Mouse (Mus musculus) midbrain, embryonic 12.5 days (tissue): ENCODE measurements at regions not wholly inside any gene's neighbourhood (a gene's known extent, or its start where the extent isn't known, plus 50 kb on each side); places are given as distances from the start of the nearest gene placed in this dataset.
A peak's percentile ranks its signal among the peaks of the same experiment; 100 is the strongest.
"Not testable (repeated sequence)": the region's sequence is repeated elsewhere in the genome, so short reads cannot be mapped to it uniquely, and the experiment has no call there.

Experiments used
- ATAC-seq: fragments of 200-750 bp; cut with Nextera tagmentation; 2 replicates; pipeline ENCODE4 v1.8.0; 2017; ENCODE audit warnings: low read depth, moderate TSS enrichment, moderate library complexity; ENCODE audit not compliant: low FRiP score
- H3K27ac ChIP-seq: fragments of 300-500 bp; sonication (generic); replicated peaks from 2 replicates; pipeline ENCODE4 v1.5.1; 2016; ENCODE audit warnings: mild to moderate bottlenecking
- H3K27me3 ChIP-seq: fragments of 300-500 bp; sonication (generic); 2 replicates; pipeline ENCODE4 v1.6.1; 2016; ENCODE audit warnings: mild to moderate bottlenecking
- H3K36me3 ChIP-seq: fragments of 300-500 bp; sonication (generic); 2 replicates; pipeline ENCODE4 v1.6.1; 2016
- H3K4me1 ChIP-seq: fragments of 300-500 bp; sonication (generic); 2 replicates; pipeline ENCODE4 v1.6.1; 2016
- H3K4me2 ChIP-seq: fragments of 300-500 bp; sonication (generic); replicated peaks from 2 replicates; pipeline ENCODE4 v1.6.1; 2016; ENCODE audit warnings: mild to moderate bottlenecking, moderate library complexity
- H3K4me3 ChIP-seq: fragments of 300-500 bp; sonication (generic); 2 replicates; pipeline ENCODE4 v1.5.1; 2016; ENCODE audit warnings: mild to moderate bottlenecking
- H3K9ac ChIP-seq: fragments of 300-500 bp; sonication (generic); replicated peaks from 2 replicates; pipeline ENCODE4 v1.6.1; 2016; ENCODE audit warnings: mild to moderate bottlenecking, moderate library complexity
- H3K9me3 ChIP-seq: fragments of 300-500 bp; sonication (generic); 2 replicates; pipeline ENCODE4 v1.6.1; 2016; ENCODE audit warnings: mild to moderate bottlenecking
- WGBS: fragments of 180-500 bp; shearing (Covaris S2); methylation state at CpG from one replicate; pipeline ENCODE4 v1.1.7; 2016; 5-methylcytosine and 5-hydroxymethylcytosine counted together

DNA sequence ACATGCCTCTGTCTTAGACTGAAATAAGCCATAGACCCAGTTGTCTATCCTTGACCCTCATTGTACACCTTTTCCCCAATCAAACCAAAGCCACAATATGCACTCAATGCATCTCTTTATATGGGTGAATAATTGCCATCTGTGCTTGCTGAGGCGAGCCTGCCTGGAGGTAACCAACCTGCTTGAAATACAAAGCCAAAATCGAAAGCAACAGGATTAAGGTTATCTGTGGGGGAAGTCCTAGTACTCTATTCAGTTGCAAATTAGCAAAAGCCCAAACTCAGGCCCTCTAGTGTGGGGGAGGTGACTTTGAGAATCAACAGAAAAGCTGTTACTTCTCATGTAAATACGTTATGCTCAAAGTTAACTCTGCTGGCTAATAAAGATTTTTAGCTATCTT lies 246.2 kb upstream of the Fundc1 start:
- Histone ChIP-seq H3K27ac (no peak overlapping the region), H3K9ac (no peak overlapping the region), H3K4me2 (no peak overlapping the region), H3K4me1 (no peaks in the 10 kb centered on the region), H3K27me3 (no peaks in the 10 kb centered on the region), H3K9me3 (no peaks in the 10 kb centered on the region), H3K4me3 (no peak overlapping the region), H3K36me3 (no peaks in the 10 kb centered on the region)
- WGBS: 20% methylated on average over 3 of the region's 3 CpGs
- no peak for ATAC-seq

DNA sequence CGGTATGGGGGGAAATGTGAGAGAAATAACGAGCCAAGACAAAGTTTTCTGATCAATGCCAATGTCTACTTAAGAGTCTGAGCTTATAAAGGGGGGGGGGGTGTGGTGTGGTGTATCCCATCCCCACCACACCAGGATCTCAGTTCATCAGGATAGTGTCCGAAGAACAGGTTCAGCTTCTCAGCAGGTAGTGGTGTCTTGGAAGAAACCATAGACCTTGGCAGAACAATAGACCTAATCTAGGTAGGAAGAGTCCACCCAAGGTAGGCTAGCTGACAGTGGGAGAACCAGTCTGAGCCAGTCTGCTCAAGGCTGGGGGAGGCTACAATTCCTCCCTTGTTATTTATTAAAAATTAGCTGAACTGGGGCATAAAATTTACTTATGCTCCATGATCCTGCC lies 245.5 kb upstream of the Fundc1 start:
- Histone ChIP-seq H3K9me3 (no peaks in the 10 kb centered on the region), H3K4me3 (no peak overlapping the region), H3K27me3 (no peaks in the 10 kb centered on the region), H3K9ac (no peak overlapping the region), H3K27ac (no peak overlapping the region), H3K4me2 (no peak overlapping the region), H3K36me3 (no peaks in the 10 kb centered on the region), H3K4me1 (no peaks in the 10 kb centered on the region)
- WGBS: 81% methylated on average over 3 of the region's 3 CpGs
- ATAC-seq: no peak

DNA sequence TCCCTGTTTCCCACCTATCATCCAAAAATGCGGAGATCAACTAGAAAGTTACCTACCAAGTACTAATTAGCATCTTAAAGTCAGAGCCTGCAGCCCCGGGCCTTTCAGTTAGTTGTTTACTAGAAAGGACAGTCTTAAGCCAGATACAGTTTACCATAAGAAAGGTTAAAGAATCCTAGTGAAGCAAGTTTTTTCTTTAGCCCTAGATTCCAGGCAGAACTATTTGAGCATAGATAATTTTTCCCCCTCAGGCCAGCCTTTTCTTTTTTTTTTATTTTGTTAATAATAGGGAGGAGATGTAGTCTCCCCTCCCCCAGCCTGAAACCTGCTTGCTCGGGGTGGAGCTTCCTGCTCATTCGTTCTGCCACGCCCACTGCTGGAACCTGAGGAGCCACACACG lies 215.9 kb upstream of the Fundc1 start:
- not testable (repeated sequence) for H3K4me3 ChIP-seq, H3K9me3 ChIP-seq, H3K27me3 ChIP-seq, H3K9ac ChIP-seq, H3K4me2 ChIP-seq, ATAC-seq, H3K4me1 ChIP-seq, H3K27ac ChIP-seq, H3K36me3 ChIP-seq
- WGBS: 86% methylated on average over 3 of the region's 6 CpGs

DNA sequence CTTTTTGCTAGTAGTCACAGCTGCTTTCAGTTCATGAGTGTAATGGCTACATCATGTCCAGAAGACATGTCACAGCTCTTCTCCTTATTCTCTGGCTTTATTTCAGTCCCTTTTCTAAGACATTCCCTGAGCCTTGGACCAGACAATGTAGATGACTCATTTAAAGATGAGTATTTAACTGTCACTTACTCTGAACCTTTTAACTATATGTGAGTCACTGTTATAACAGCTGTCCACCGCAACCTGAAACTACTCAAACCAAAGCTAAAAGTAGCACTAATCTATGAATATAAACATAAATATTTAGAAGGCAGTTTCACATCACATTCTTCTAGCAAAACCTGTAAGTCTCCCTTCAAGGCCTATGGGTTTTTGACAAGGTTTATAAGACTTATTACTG lies 203.8 kb upstream of the Fundc1 start:
- Histone ChIP-seq H3K4me1 (no peaks in the 10 kb centered on the region), H3K9me3 (peaks cover 3% of the 10 kb centered on the region; the same call in 1 of the 2 replicates), H3K4me2 (no peak overlapping the region), H3K9ac (no peak overlapping the region), H3K4me3 (no peak overlapping the region), H3K27ac (no peak overlapping the region), H3K27me3 (no peaks in the 10 kb centered on the region), H3K36me3 (no peaks in the 10 kb centered on the region)
- 94% methylated on average over 1 of the region's 1 CpGs for WGBS
- no peak for ATAC-seq

DNA sequence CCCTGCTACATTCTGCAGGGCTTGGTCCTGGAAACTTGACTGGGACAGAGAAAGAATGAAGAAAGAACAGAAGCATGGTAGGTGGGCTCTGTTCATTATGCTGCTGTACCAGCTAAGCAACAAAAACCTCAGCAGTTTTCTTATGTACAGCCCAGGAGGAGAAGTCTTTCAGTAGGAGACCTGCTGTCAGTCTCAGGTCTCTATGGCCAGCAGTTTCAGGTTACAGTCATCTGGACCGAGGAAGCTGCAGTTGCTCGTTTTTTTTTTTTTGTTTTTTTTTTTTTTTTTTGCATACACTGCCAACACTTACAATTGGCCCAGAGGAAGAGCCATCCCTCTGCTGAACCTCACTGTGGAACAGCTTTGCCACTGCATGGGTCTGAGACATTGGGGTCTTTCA lies 180.7 kb upstream of the Fundc1 start:
- no peak overlapping the region for H3K4me3 ChIP-seq
- H3K27ac ChIP-seq: no peak overlapping the region
- no peaks in the 10 kb centered on the region for H3K36me3 ChIP-seq
- H3K4me2 ChIP-seq: no peak overlapping the region
- H3K9me3 ChIP-seq: no peaks in the 10 kb centered on the region
- H3K4me1 ChIP-seq: no peaks in the 10 kb centered on the region
- no peak for ATAC-seq
- WGBS: 42% methylated on average over 2 of the region's 2 CpGs
- H3K27me3 ChIP-seq: no peaks in the 10 kb centered on the region
- no peak overlapping the region for H3K9ac ChIP-seq

DNA sequence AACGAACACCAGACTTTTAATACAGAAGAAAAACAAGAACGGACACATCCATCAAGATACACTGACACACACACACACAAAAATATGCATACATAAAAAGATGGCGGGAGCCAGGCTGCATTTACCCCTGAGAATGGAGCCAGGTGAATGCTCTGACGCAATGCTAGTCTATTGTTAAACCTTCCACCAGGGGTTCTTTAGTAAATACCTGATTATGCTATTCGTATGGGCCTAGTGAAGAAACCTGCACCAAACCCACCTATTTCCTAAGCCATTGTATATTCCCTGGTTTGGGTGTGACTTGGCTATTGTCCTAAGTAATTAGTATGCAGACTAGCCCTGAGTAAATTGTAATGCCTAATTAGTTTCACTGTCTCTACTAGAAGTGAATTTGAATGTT lies 179.3 kb upstream of the Fundc1 start:
- no peak for ATAC-seq
- Histone ChIP-seq H3K4me1 (no peaks in the 10 kb centered on the region), H3K9ac (no peak overlapping the region), H3K36me3 (no peaks in the 10 kb centered on the region), H3K27me3 (no peaks in the 10 kb centered on the region), H3K4me3 (no peak overlapping the region), H3K9me3 (no peaks in the 10 kb centered on the region), H3K4me2 (no peak overlapping the region), H3K27ac (no peak overlapping the region)
- 82% methylated on average over 5 of the region's 5 CpGs for WGBS

DNA sequence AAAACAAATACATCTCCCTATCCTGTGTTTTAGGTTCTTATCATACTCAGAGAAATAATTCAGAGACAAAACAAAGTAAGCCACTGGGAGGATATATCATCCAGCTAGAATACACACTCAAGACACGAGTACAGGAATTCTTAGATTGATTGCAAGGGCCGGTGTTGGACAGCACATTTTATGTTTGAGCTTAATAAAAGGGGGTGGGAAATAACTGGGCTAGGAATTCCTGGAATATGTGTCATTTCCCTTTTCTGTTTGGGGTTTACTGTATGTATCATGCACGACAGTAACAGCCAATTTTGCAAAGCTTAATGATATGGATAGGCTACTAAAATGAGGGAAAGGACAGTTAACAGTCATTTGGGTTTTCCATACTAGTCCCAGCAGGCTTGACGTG lies 158.1 kb upstream of the Fundc1 start:
- Histone ChIP-seq H3K27me3 (no peaks in the 10 kb centered on the region), H3K4me2 (no peak overlapping the region), H3K36me3 (no peaks in the 10 kb centered on the region), H3K27ac (no peak overlapping the region), H3K4me1 (no peaks in the 10 kb centered on the region), H3K9ac (no peak overlapping the region), H3K9me3 (no peaks in the 10 kb centered on the region), H3K4me3 (no peak overlapping the region)
- 77% methylated on average over 4 of the region's 4 CpGs for WGBS
- ATAC-seq: no peak

DNA sequence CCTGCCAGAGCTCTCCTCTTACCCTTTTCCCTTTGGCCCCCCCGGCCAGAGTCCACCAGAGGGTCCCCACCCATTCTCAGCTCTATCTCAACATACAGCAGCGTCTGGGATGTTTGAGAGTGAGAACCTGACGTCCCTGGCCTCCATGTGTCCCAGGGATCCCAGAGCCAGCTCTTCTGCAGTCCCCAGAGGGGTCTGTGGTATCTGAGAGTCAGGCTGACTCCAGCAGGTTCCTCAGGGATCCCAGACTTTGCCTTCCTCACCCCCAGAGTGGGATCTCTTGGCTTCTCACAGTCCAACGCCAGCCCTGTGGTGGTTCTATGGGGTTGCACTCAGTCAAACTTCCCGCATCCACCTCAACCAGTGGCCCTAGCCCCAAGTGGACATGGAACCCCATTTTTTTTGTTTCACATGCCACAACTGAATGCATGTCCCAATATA lies 153.7 kb upstream of the Fundc1 start:
- Histone ChIP-seq H3K9ac (no peak overlapping the region), H3K4me2 (no peak overlapping the region), H3K27ac (no peak overlapping the region), H3K4me3 (no peak overlapping the region), H3K9me3 (no peaks in the 10 kb centered on the region), H3K27me3 (no peaks in the 10 kb centered on the region), H3K4me1 (peaks cover 3% of the 10 kb centered on the region; the same call in 1 of the 2 replicates), H3K36me3 (no peaks in the 10 kb centered on the region)
- WGBS: 60% methylated on average over 5 of the region's 5 CpGs
- ATAC-seq: no peak; the same call in 1 of the 2 replicates

DNA sequence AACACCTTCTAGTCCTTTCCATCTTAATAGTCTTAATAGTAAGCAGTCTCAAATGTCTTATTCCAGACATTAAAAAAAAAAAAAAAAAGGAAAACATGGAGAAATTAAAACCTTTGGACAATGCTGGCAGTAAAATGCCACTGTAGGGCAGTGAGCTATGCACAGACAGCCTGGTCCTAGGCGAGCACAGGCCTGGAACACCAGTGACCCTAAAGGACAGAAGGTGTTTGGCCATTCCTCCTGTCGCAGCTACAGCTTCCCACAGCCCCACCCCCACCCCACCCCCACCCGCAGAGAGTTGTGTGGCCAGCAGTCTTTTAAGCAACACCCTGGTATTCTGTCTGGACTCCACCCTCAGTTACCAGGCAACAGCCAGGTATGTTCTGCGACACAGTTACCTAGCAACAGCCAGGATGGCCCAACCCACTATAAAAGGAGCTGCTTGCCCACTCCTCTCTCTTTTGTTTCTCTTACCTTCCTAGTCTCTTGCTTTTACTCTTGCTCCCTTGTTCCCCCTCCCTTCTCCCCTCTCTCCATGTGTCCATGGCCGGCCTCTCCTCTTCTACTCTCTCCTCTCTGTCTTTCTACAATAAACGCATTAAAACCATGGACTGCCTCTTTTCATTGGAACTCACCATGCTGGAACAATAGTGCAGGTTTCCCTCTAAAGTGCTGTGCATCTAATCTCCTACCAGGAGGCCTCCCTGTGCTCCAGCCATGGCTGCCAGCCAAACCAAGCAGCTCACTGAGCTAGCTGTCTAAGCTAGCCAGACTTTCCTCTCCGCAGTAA lies 153.1 kb upstream of the Fundc1 start:
- no peak overlapping the region for H3K9ac ChIP-seq
- no peak overlapping the region for H3K27ac ChIP-seq
- peak; percentile 78 for ATAC-seq
- no peak overlapping the region for H3K4me3 ChIP-seq
- H3K9me3 ChIP-seq: no peaks in the 10 kb centered on the region
- H3K36me3 ChIP-seq: no peaks in the 10 kb centered on the region
- no peak overlapping the region for H3K4me2 ChIP-seq
- 34% methylated on average over 7 of the region's 7 CpGs for WGBS
- H3K4me1 ChIP-seq: peaks cover 3% of the 10 kb centered on the region; the same call in 1 of the 2 replicates
- H3K27me3 ChIP-seq: no peaks in the 10 kb centered on the region

DNA sequence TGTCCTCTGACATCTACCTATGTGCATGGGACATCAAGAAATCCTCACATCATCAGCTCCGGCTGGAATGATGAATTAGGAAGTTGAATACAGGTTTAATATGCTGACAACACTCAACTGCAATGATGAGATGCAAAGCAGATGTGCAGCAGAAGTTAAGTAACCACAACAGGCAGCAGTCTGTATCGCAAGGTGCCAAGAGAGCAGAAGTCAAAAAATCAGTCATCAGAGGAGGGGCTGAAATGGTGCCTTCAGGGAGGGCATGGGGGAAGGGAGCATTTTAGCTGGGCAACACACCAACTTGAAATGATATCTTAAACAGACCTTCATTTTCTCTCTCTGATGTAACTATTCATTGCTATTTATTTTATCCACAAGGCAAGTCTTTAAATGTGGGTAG lies 152.3 kb upstream of the Fundc1 start:
- Histone ChIP-seq H3K27ac (no peak overlapping the region), H3K4me2 (no peak overlapping the region), H3K9me3 (no peaks in the 10 kb centered on the region), H3K4me1 (peaks cover 3% of the 10 kb centered on the region; the same call in 1 of the 2 replicates), H3K9ac (no peak overlapping the region), H3K27me3 (no peaks in the 10 kb centered on the region), H3K4me3 (no peak overlapping the region), H3K36me3 (no peaks in the 10 kb centered on the region)
- 86% methylated on average over 2 of the region's 2 CpGs for WGBS
- no peak for ATAC-seq

DNA sequence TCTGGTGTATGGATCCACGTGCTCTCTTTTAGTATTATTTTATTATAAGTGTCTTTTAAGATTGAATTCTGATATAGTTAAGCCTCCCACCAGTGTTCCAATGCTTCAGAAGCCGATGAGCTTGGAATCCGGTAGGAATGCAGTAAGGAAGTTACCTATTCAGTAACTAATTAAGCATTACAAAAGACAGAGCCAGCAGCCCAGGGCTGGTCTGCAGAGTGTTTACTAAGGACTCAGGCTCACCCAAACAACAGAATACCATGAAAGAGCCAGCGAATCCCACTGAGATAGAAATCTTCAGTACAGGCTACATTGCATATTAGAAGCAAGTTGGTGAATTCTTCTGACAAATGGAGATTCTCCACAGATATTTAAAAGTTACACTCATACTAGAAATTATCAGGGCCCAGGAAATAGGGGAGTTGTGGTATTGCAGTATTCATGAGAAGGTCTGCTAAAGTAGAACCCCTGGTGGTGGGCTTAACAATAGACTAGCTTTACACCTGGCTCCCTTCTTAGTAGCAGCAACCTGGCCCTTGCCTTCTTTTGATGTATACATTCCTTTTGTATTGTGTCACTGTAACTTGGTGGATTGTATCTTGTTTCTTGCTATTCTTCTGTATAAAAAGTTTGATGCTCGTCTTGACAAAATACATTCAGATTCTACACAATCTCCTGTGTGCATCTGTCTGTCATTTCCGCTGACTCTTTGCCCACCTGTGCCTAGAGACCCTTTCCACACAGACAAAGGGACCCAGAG lies 149.9 kb upstream of the Fundc1 start:
- H3K4me2 ChIP-seq, H3K9ac ChIP-seq, H3K4me3 ChIP-seq, H3K4me1 ChIP-seq, H3K36me3 ChIP-seq, H3K9me3 ChIP-seq, H3K27ac ChIP-seq, H3K27me3 ChIP-seq, ATAC-seq: not testable (repeated sequence)
- 81% methylated on average over 6 of the region's 6 CpGs for WGBS

DNA sequence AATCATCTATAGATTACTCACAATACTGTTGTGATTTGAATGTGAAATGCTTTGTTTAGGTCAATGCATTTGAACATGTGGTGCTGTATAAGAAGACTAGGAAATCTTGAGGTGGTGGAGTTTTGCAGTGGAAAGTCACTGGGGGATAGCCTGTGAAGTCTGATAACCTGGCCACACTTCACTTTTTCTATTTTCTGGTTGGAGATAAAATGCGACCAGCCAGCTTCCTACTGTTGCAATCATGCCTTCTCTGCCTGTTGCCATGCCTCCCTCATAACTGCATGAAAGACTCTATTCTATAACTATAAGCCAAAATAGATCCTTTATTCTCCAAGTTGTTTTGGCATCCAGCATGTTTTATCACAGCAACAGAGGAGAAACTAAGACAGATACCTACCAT lies 142.4 kb upstream of the Fundc1 start:
- Histone ChIP-seq H3K9ac (no peak overlapping the region), H3K27ac (no peak overlapping the region), H3K36me3 (no peaks in the 10 kb centered on the region), H3K4me2 (no peak overlapping the region), H3K4me3 (no peak overlapping the region), H3K4me1 (no peaks in the 10 kb centered on the region), H3K9me3 (no peaks in the 10 kb centered on the region), H3K27me3 (no peaks in the 10 kb centered on the region)
- no peak for ATAC-seq
- 86% methylated on average over 1 of the region's 1 CpGs for WGBS
